Mouse (Mus musculus) yolk sac, embryonic 10.5 days (tissue): Measurements from ENCODE around the gene Trim39.
A peak's percentile ranks its signal among the peaks of the same experiment; 100 is the strongest.

Experiments used
- DNase-seq: peaks from one replicate; pipeline ENCODE4 v3.0.0-alpha.2; 2017; ENCODE audit warnings: low spot score

Gene Trim39

GRCm38 (mm10) chr17:36271586-36272256 lies at the start of gene Trim39:
Trim39 (minus strand) TSS chr17:36272247.
- DNase-seq, result peak; percentile 91

- no peak for DNase-seq
These were observed 43.7 kb upstream of the Trim39 start for GRCm38 (mm10) chr17:36315689-36316253.

GRCm38 (mm10) chr17:36315041-36315688 lies 43.1 kb upstream of the Trim39 start:
- peak; percentile 13 for DNase-seq

- peak; percentile 6 for DNase-seq
These were observed 42.5 kb upstream of the Trim39 start for GRCm38 (mm10) chr17:36314511-36314910.

- DNase-seq, result no peak
These were observed 37.2 kb upstream of the Trim39 start for GRCm38 (mm10) chr17:36309293-36309692.

- peak; percentile 44 for DNase-seq
These were observed 36.8 kb upstream of the Trim39 start for GRCm38 (mm10) chr17:36308855-36309254.

- DNase-seq, result no peak
These were observed 14.3 kb upstream of the Trim39 start, which contains the start of gene H2-M10.2 for GRCm38 (mm10) chr17:36286390-36286789. H2-M10.2 (minus strand) TSS chr17:36286490.

- DNase-seq, result no peak
These were observed 9.6 kb upstream of the Trim39 start for GRCm38 (mm10) chr17:36281521-36282245.

GRCm38 (mm10) chr17:36274776-36275175 lies 2.7 kb upstream of the Trim39 start:
- no peak for DNase-seq

- DNase-seq, result no peak
These were observed 1.7 kb upstream of the Trim39 start for GRCm38 (mm10) chr17:36273796-36274195.

- no peak for DNase-seq
These were observed 758 bp upstream of the Trim39 start for GRCm38 (mm10) chr17:36272643-36273366.

- peak; percentile 91 for DNase-seq
These were observed 976 bp downstream of the Trim39 start for GRCm38 (mm10) chr17:36270956-36271585.

GRCm38 (mm10) chr17:36265834-36266233 lies 6.2 kb downstream of the Trim39 start:
- no peak for DNase-seq

- no peak for DNase-seq
These were observed 7.6 kb downstream of the Trim39 start for GRCm38 (mm10) chr17:36264273-36264925.

- no peak for DNase-seq
These were observed 10.4 kb downstream of the Trim39 start for GRCm38 (mm10) chr17:36261511-36262166.

GRCm38 (mm10) chr17:36257969-36258368 lies 14.1 kb downstream of the Trim39 start, which contains the start of gene Rpp21:
Rpp21 (minus strand) TSS chr17:36258069.
- no peak for DNase-seq

- peak; percentile 83 for DNase-seq
These were observed 14.7 kb downstream of the Trim39 start for GRCm38 (mm10) chr17:36257241-36257947.

- peak; percentile 59 for DNase-seq
These were observed 18.9 kb downstream of the Trim39 start for GRCm38 (mm10) chr17:36253087-36253600.

GRCm38 (mm10) chr17:36252250-36252876 lies 19.7 kb downstream of the Trim39 start:
- peak; percentile 73 for DNase-seq
